Mouse (Mus musculus): ENCODE data around the gene Gm5580.
"Not testable (repeated sequence)": the region's sequence is repeated elsewhere in the genome, so short reads cannot be mapped to it uniquely, and the experiment has no call there.

The Gm5580 gene

DNA sequence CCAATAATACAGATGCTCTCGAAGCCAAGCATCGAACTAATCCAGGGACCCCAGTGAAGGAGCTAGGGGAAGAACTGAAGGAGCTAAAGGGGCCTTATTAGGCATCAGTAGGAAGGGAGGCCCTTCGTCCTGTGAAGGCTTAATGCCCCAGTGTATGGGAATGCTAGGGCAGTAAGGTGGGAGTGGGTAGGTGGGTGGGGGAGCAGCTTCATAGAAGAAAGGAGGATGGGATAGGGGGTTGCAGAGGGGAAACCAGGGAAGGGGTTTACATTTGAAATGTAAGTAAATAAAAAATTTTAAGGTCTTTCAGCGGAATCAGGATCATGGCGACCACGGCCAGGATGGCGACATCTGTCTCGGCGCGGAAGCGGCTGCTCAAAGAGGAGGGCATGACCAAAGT, at the start of gene Gm5580:
Gene Gm5580 (plus strand): TSS at position 301 of the 400 bp plus-strand sequence.
- not testable (repeated sequence) for DNase-seq

DNA sequence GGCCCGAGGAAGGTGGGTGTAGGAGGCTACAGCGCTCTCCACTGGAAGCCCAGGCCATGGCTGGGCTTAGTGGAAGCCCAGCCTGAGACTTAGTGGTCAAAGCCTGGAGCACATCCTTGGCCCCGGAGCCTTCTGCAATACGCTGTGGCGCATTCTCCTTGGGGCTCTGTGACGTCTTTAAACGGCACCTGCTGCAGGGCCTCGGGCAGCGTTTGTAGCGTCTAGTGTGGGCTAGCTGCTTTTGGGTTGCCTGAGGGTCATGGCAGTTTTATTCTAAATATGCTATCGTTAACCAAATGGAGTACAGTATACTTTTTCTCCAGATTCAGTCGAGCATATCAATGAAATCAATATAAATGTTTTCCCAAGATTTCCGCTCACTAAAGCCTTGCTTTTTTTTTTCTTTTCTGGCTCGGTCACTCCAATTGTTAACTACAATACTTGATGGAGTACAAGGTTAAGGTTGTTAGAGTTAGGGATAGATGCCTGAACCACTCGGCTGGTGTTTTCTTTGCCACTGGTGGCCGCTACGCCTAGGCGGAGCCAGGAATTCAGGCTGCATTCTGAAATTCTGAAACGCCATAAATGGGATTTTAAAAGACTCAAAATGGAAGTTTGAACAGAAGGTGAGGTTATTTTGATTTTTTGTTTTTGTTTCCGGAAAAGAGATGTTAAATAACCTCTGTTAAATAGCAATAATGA, 44.5 kb upstream of the Gm5580 start, which contains the start of gene Olfr212:
Gene Olfr212 (plus strand): TSS at position 215 of the 702 bp plus-strand sequence.
- not testable (repeated sequence) for DNase-seq

DNA sequence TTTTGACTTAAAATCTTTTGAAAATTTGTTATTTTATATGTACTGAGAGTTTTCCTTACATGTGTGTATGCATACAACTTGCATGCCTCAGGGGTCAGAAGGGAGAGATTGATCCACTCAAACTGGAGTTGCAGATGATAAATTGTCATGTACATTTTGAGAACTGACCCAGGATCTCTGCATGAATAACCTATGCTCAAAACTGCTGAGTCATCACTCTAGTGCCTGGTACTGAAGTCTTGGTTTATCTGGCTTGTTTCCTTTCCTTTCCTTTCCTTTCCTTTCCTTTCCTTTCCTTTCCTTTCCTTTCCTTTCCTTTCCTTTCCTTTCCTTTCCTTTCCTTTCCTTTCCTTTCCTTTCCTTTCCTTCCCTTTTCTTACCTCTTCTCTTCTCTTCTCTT, 36.1 kb upstream of the Gm5580 start:
- no peak for DNase-seq

DNA sequence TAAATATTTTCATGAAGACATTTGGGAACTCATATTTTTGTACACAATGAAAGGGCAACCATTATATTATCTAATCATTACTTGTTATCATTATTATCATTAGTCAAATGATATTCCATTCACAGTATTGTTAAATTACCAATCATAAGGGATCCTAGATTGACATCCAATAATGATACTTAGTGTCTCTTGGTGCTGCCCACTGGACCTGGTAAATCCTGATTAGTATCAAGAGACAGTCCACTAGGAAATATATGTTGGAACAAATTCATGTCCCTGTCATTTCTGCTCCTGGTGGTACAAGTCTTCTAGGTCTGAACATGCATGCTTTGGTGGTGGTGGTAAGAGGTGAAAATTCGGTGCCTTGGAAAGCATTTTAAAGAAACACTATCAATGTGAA, 12.8 kb upstream of the Gm5580 start, which contains the start of gene Olfr213:
Gene Olfr213 (plus strand): TSS at position 301 of the 400 bp plus-strand sequence.
- no peak for DNase-seq

DNA sequence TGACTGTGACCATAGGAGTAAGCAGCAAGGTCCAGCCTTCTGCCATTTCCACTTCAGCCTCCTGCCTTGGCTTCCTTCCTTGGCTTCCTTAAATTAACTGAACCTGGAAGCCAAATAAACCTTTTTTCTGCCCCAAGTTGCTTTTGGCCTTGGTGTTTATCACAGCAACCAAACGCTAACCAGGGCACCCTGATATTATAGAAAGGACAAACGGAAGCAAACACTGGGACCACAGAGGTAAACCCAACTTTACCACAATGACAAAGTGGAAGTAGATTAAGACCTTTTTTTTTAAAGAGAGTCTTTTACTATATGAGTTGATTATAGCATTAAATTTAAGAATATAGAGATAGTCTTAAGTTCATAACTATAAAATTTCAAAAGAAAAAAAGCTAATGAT, 8.4 kb upstream of the Gm5580 start:
- no peak for DNase-seq

DNA sequence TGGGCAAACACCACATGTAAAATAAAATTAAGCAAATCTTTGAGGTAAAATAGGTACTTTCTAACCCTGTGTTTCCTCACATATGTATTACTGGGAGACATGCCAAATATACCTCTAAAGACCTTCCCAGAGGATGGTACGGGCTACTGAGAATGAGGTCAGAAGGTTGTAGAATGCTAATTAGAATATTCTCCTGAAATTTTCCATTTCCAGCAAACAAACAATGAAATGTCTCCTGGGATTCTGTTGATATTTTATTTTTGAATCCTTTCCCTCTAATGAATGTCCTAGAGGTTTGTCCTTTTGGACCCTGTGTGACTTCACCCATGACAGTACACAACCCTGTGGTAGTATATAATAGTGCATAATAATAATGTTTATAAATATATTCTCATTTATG, 3.0 kb downstream of the Gm5580 start, which contains the start of gene Olfr214:
Gene Olfr214 (plus strand): TSS at position 301 of the 400 bp plus-strand sequence.
- DNase-seq, result no peak

DNA sequence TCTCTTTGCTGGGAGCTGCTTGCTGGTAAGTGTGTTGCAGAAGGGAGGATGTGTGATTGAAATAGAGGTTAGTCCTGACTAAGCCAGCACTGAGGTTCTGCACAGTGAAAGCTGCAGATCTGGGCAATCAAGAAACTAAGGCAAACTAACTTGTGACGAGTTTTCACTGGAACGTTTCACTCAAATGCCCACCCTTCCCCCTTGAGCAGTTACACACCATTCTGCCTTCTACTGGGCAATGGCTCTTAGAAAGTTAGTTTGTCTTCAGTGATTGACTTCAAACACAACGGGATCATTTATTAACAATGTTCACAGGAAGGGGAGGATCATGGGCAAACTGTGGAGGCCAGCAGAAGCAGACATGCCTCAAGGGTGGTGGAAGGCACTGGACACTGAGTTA, 4.0 kb downstream of the Gm5580 start:
- no peak for DNase-seq

DNA sequence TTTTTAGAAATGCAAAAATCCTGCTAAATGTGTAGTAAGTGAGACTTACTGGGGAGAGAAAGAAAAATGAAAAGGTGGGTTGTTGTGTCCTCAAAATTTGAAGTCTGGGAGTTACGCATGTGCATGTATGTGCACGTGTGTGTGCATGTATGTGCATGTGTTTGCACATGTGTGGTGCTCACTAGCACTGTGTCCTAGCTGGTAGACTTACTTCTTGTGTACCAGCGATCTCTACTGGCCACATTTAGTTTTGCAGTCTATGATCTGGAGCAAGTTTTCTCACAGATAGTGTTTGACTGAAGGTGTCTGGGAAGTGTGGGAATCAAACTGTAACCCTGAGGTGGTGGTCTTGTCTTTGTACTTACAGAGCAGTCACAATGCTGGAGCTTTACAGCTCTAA, 18.9 kb downstream of the Gm5580 start:
- peak; percentile 10 for DNase-seq

DNA sequence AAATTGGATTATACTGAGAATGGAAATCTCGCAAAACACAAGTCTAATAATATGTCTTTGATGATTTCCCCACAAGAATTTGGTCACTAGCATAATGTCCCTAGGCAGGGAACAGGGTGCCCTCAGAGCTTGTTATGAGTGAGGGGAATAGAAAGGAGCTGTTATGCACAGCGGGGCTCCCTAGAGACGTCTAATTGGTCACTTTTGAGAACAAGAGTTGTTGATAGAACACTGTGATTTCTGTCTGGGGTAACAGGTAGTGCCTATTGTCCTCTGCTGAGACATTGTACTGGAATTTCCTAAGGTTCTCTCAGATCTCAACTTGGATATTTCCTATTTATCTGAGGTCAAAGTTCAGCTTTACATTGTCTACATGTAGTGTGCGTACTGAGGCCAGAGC, 33.2 kb downstream of the Gm5580 start, which contains the start of gene Olfr215:
Gene Olfr215 (minus strand): TSS at position 101 of the 400 bp plus-strand sequence.
- no peak for DNase-seq

DNA sequence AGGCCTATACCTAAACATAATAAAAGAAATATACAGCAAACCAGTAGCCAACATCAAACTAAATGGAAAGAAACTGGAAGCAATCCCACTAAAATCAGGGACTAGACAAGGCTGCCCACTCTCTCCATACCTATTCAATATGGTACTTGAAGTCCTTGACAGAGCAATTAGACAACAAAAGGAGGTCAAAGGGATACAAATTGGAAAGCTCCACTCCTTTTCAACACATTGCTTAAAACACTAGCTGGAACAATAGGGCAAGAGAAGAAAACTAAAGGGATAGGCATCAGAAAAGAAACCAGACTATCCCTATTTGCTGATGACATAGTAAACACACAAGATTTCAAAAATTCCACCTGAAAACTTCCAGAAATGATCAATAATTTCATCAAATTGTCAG, 50.0 kb downstream of the Gm5580 start:
- DNase-seq, result not testable (repeated sequence)

Data from cerebellum, adult 9-11 months (tissue).